Mouse (Mus musculus): ENCODE measurements at regions not wholly inside any gene's neighbourhood (a gene's known extent, or its start where the extent isn't known, plus 50 kb on each side); places are given as distances from the start of the nearest gene placed in this dataset.

DNA sequence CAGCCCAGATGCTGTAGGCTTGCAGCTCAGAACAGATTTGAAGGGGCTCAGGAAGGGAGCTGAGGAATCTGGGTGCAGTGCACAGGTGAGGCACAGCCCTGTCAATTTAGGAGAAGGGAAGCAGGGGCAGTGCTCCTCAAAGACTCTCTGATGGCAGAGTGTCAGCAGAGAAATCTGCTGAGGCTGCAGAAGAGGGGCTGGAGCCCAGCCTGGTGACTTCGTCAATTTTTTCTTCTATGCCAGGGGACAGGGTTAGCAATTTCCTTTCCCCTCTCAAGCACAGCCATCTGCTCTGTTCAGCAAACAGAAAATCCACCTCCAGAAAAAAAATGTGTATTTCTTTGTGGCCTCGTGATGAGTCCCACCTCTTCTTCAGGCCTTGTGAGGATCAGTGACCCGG lies 82.0 kb upstream of the Cpeb4 start:
- peaks cover 3% of the 10 kb centered on the region; the same call in 1 of the 2 replicates for H3K4me1 ChIP-seq
- 77% methylated on average over 3 of the region's 3 CpGs for WGBS
- H3K9ac ChIP-seq, result no peak overlapping the region
- H3K4me2 ChIP-seq (replicated peaks), result no peak overlapping the region
- no peak for ATAC-seq (ENCODE audit: low FRiP score, low read depth)
- H3K9me3 ChIP-seq, result 0 out of 2 replicates have a peak, but pooled peaks cover 2% of the 10 kb centered on the region
- no peak overlapping the region for H3K27ac ChIP-seq
- H3K27me3 ChIP-seq, result no peaks in the 10 kb centered on the region
- H3K4me3 ChIP-seq, result no peak overlapping the region
- no peaks in the 10 kb centered on the region for H3K36me3 ChIP-seq

DNA sequence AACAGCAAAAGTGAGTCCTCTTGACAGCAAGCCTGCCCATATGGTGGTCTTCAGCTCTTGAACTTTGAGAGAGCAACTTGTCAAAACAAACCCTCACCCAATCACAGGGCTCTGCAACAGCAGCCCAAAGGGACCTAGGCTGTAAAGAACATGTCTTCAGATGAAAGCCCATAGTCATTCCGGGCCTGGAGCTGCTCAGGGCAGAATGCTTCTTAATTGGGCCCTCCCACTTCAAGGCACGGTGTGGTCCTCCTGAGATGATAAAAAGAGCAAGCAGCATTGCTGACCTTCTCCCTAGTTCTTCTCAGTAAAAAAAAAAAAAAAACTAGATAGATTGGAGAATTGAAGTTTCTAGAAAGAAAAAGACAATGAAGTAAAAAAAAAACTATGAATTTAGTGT lies 80.7 kb upstream of the Cpeb4 start:
- H3K4me1 ChIP-seq, result peaks cover 3% of the 10 kb centered on the region; the same call in 1 of the 2 replicates
- WGBS, result 36% methylated on average over 2 of the region's 2 CpGs
- ATAC-seq (ENCODE audit: low FRiP score, low read depth), result no peak

DNA sequence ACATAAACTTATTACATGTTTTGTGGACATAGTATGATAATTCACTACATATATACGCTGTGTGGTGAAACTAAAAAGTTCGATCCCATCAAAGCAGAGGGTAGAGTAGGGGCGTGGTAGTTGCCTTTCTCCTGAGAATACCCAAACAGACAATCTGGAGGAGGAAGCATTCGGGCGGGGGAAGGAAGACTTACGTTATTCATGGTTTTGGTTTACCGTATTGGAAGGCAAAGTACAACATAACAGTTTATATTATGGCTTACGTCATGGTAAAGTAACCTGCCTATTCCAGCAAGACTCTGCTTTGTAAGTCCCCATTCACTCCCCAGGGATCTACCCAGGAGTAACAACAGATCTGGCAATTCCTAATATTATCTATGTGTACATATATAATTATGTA lies 76.9 kb upstream of the Cpeb4 start:
- 89% methylated on average over 8 of the region's 8 CpGs for WGBS
- H3K4me2 ChIP-seq (replicated peaks), result no peak overlapping the region
- H3K9ac ChIP-seq, result no peak overlapping the region
- 0 out of 2 replicates have a peak, but pooled peaks cover 4% of the 10 kb centered on the region for H3K4me1 ChIP-seq
- peaks cover 6% of the 10 kb centered on the region; the same call in 1 of the 2 replicates for H3K9me3 ChIP-seq
- H3K4me3 ChIP-seq, result no peak overlapping the region
- H3K36me3 ChIP-seq, result no peaks in the 10 kb centered on the region
- no peak for ATAC-seq (ENCODE audit: low FRiP score, low read depth)
- H3K27me3 ChIP-seq, result no peaks in the 10 kb centered on the region
- no peak overlapping the region for H3K27ac ChIP-seq

More for the DNA sequence above, 80.7 kb upstream of the Cpeb4 start:
- no peaks in the 10 kb centered on the region for H3K27me3 ChIP-seq
- H3K4me2 ChIP-seq (replicated peaks), result no peak overlapping the region
- H3K27ac ChIP-seq, result no peak overlapping the region
- H3K4me3 ChIP-seq, result no peak overlapping the region
- no peaks in the 10 kb centered on the region for H3K36me3 ChIP-seq
- no peak overlapping the region for H3K9ac ChIP-seq
- 0 out of 2 replicates have a peak, but pooled peaks cover 2% of the 10 kb centered on the region for H3K9me3 ChIP-seq

DNA sequence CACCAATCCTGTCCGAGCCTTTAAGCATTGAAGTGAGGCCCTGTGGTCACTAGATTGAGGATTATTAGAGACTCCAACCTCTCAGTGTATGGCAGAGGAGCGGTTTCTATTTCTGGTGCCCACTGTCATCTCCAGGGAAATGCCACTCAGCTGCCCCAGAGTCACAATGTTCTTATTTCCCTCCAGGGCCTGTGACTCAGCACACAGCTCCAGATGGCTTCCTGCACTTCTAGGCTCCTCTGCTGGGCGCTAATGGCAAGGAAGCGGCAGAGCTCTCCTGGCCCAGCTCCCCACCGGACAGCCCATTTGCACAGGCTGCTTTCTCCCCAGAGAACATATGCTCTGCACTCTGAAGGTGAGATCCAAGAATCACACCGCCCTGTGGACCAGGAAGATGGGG lies 75.8 kb upstream of the Cpeb4 start:
- Histone ChIP-seq H3K27me3 (no peaks in the 10 kb centered on the region), H3K9ac (no peak overlapping the region), H3K4me2 (replicated peaks) (no peak overlapping the region), H3K4me1 (0 out of 2 replicates have a peak, but pooled peaks cover 4% of the 10 kb centered on the region), H3K36me3 (no peaks in the 10 kb centered on the region), H3K9me3 (peaks cover 6% of the 10 kb centered on the region; the same call in 1 of the 2 replicates), H3K4me3 (no peak overlapping the region), H3K27ac (no peak overlapping the region)
- WGBS, result 36% methylated on average over 6 of the region's 6 CpGs
- no peak for ATAC-seq (ENCODE audit: low FRiP score, low read depth)

DNA sequence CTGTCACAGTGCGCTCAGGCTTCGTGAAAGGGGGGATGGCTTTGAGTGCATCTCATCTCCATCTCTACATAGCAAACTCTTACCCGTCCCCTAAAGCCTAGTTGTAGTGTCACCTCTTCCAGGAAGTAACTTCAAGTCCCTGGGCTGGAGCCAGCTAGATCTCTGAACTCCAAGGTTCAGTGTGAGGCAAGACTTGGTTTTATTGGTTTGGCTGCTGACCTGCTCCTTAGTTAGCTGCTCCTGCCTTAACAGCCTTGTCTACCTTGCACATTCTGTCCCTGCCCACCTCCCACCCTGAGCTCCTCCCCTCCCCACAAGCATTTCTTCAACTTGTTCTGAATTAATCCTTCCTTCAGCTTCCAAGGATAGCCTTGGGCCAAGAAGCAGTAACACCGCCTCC lies 70.4 kb upstream of the Cpeb4 start:
- H3K4me1 ChIP-seq, result 0 out of 2 replicates have a peak, but pooled peaks cover 4% of the 10 kb centered on the region
- ATAC-seq (ENCODE audit: low FRiP score, low read depth), result no peak
- H3K27ac ChIP-seq, result no peak overlapping the region
- H3K9ac ChIP-seq, result no peak overlapping the region
- no peak overlapping the region for H3K4me2 ChIP-seq (replicated peaks)
- peaks cover 4% of the 10 kb centered on the region; the same call in 1 of the 2 replicates for H3K9me3 ChIP-seq
- 72% methylated on average over 4 of the region's 4 CpGs for WGBS
- H3K4me3 ChIP-seq, result no peak overlapping the region
- H3K36me3 ChIP-seq, result no peaks in the 10 kb centered on the region
- H3K27me3 ChIP-seq, result no peaks in the 10 kb centered on the region

DNA sequence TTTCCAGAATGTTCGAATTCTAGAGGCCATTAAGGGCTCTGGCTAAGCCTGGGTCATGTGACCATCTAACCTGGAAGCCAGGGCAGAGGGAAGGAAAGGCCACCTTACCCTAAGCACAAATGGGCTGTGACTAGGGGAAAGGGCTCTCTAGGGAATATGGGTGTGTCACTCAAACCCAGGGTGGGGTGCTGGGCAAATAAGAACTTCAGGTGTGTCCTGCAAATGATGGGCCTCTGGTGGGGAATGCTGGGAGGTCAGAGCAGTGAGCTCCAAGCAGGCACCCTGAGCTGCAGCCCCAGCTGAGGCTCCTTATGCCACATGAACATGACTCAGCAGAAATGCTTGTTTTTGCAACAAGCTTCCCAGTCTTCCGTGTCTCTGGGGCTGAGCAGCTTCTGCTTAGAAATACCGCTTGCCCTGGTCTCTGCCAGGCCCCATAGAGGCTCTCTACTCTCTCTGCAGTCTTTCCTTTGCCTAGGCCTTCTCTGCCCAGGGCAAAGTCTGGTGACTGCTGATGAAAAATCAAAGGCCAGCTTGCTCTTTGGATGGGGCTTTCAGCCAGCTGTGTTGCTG lies 68.6 kb upstream of the Cpeb4 start:
- no peak overlapping the region for H3K4me2 ChIP-seq (replicated peaks)
- peak; percentile 64 for ATAC-seq (ENCODE audit: low FRiP score, low read depth)

DNA sequence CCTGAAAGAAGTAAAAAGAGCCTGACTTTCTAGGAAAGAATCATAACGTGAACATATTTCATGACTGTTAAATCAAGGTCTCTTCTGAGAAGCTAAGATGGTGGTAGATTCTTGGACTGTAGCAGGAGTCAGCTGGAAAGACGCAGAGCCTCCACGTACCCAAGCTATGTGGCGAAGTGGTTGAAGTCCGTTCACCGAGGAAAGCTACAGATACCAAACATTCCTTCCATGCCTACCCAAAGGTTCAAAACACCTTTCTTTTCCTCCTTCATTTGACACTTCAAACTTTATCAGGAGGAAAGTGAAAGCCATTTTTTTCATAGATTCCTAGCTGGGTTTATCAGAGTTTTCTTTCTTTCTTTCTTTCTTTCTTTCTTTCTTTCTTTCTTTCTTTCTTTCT lies 67.5 kb upstream of the Cpeb4 start:
- ATAC-seq (ENCODE audit: low FRiP score, low read depth), result no peak
- Histone ChIP-seq H3K9me3 (no peaks in the 10 kb centered on the region), H3K27me3 (no peaks in the 10 kb centered on the region), H3K9ac (no peak overlapping the region), H3K4me1 (no peaks in the 10 kb centered on the region), H3K36me3 (no peaks in the 10 kb centered on the region), H3K4me2 (replicated peaks) (no peak overlapping the region), H3K4me3 (no peak overlapping the region), H3K27ac (no peak overlapping the region)
- WGBS, result 86% methylated on average over 6 of the region's 6 CpGs

More for the DNA sequence above, 68.6 kb upstream of the Cpeb4 start:
- Histone ChIP-seq H3K4me1 (no peaks in the 10 kb centered on the region), H3K27me3 (no peaks in the 10 kb centered on the region), H3K9ac (no peak overlapping the region; the same call in 1 of the 2 replicates), H3K9me3 (peaks cover 4% of the 10 kb centered on the region; the same call in 1 of the 2 replicates), H3K36me3 (no peaks in the 10 kb centered on the region), H3K27ac (no peak overlapping the region), H3K4me3 (no peak overlapping the region)
- 54% methylated on average over 3 of the region's 3 CpGs for WGBS

DNA sequence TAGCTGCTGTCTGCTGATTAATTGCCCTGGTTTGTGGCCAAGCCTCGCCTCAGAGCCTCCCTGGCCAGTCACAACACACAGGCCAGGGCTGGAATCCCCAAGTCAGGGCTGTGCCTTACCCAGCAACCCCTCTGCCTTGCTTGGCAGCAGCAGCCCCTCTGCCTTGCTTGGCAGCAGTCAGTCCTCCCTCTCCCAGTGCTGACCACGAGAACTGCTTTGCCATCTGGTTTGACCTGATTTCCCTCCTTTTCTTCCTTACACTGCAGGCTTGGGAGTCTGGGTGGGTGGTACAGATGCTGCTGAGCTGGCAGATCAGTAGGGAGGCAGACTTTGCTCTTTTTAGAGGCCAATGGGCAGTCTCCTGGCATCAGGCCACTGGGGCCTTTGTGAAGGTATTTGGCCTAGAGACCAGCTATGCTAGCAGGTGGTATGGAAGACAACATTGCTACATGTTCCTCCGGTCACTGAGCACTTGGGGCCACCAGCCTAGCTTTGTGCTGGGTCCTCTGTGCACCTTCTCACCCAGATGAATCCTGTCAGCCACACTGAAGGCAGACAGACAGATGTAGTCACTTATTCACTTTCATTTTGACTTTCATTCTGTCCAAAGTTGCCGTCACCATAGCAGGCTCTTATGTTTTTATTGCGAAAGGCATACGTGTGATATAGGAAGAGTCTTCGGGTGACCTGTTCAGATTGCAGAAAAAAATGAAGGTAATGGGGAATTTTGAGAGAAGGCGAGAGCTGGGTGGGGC lies 64.4 kb upstream of the Cpeb4 start:
- Histone ChIP-seq H3K4me1 (0 out of 2 replicates have a peak, but pooled peaks cover 5% of the 10 kb centered on the region), H3K27ac (no peak overlapping the region)
- ATAC-seq (ENCODE audit: low FRiP score, low read depth), result no peak

DNA sequence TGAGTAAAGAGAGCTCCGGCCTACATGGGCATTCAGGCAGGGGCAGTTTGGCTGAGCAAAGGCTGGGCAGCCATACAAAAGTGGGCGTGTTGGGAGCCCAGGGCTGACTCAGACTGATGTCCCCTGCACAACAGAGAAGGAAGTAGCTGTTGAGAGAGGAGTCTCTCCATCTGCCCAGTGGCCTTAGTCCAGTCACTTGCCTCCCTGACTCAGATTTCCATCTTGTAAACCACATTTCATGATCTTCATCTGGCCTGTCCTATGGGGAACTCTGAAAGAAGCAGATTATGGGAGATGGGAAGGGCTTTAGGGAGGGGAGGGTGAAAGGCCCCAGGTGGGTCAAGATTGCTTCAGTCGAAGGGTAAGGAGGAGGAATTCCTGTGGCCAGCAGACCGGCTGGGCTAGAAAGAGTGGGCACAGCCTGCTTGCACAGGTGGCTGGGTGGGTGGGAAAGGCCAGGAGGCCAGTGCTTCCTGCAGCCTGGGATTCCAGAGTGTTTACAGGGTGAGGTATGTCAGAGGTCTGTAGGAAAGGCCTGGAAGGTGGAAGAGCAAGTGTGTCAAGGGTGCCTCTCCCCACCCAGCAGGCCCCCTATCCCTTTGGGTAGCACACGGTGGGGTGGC lies 63.7 kb upstream of the Cpeb4 start:
- Histone ChIP-seq H3K36me3 (no peaks in the 10 kb centered on the region), H3K9ac (no peak overlapping the region), H3K4me1 (0 out of 2 replicates have a peak, but pooled peaks cover 5% of the 10 kb centered on the region), H3K4me3 (no peak overlapping the region), H3K27ac (no peak overlapping the region), H3K27me3 (no peaks in the 10 kb centered on the region), H3K9me3 (no peaks in the 10 kb centered on the region), H3K4me2 (replicated peaks) (no peak overlapping the region)
- ATAC-seq (ENCODE audit: low FRiP score, low read depth), result no peak
- WGBS, result 79% methylated on average over 5 of the region's 5 CpGs

More for the DNA sequence above, 64.4 kb upstream of the Cpeb4 start:
- Histone ChIP-seq H3K36me3 (no peaks in the 10 kb centered on the region), H3K9me3 (no peaks in the 10 kb centered on the region), H3K9ac (no peak overlapping the region), H3K4me2 (replicated peaks) (no peak overlapping the region), H3K4me3 (no peak overlapping the region), H3K27me3 (no peaks in the 10 kb centered on the region)
- WGBS, result 82% methylated on average over 8 of the region's 8 CpGs

DNA sequence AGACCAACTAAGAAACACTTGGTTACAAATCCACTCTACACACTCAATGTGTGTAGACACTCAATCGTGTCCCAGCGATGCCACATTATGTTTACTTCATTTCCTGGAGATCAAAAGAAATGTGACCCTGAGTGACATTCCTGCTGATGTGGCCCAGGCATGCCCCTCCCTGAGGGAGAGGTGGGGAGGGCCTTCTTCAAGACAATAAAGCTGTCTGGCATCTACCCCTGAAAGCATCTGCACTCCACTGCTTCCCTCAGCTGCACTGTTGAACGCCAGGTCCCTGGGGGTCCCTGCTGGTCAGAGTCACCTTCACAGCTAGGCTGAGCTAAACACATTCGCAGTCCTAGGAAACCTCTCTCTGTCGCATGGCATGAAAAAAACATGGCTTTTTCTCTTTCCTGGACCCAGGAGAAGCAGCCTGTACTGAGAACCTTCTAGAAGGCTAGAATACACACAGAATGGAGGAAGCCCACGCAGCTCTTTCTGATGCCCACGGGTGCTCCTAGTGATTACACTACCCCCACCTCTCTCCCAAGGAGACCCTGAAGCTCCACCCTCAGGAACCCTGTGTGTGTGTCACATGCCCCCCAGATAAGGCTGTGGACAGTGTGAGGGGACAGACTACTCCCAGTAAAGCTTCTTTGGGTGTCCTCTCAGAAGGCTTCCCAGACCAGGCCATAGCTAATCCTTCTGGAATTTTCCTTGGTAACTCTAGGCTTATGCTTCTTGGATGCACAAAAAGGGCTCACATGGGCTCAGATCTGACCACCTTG lies 61.8 kb upstream of the Cpeb4 start:
- 41% methylated on average over 7 of the region's 7 CpGs for WGBS
- H3K4me1 ChIP-seq, result 0 out of 2 replicates have a peak, but pooled peaks cover 5% of the 10 kb centered on the region
- no peak overlapping the region for H3K4me3 ChIP-seq
- no peaks in the 10 kb centered on the region for H3K9me3 ChIP-seq
- no peak overlapping the region for H3K4me2 ChIP-seq (replicated peaks)
- H3K36me3 ChIP-seq, result no peaks in the 10 kb centered on the region
- H3K9ac ChIP-seq, result no peak overlapping the region
- H3K27me3 ChIP-seq, result no peaks in the 10 kb centered on the region
- no peak for ATAC-seq (ENCODE audit: low FRiP score, low read depth)
- no peak overlapping the region for H3K27ac ChIP-seq

DNA sequence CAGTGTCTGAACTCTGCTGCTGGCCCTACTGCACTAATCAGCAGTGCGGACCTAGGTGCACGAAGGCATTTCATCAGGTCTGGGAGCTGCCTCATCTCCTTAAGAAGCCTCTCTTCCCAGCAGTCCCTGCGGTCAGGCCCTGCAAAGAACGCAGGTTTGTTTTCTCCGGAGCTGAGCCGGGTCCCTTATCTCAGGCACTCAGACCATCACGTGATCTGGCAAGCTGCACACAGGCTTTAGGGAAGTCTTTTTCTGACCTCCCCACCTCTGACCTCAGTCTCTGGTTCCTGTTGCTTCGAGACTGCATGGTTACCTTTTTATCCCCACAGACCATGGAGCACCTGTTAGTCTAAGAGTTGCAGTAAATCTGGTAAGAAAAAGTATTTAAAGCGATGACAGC lies 59.8 kb upstream of the Cpeb4 start:
- H3K36me3 ChIP-seq, result no peaks in the 10 kb centered on the region
- no peak overlapping the region for H3K4me3 ChIP-seq
- H3K27me3 ChIP-seq, result no peaks in the 10 kb centered on the region
- WGBS, result 83% methylated on average over 9 of the region's 9 CpGs
- no peak overlapping the region for H3K9ac ChIP-seq
- no peaks in the 10 kb centered on the region for H3K9me3 ChIP-seq
- ATAC-seq (ENCODE audit: low FRiP score, low read depth), result no peak
- no peak overlapping the region for H3K4me2 ChIP-seq (replicated peaks)
- H3K4me1 ChIP-seq, result 0 out of 2 replicates have a peak, but pooled peaks cover 5% of the 10 kb centered on the region
- no peak overlapping the region for H3K27ac ChIP-seq
